Mouse (Mus musculus): Measurements from ENCODE around the gene Ccdc93. TPM values are rescaled to one million over a fixed set of nuclear protein-coding genes. Genes with fewer than 3 reads are reported as not detected.

Gene Ccdc93
- total RNA-seq, 1 experiment from 2014 or later: 43.4 TPM

Other genes starting within 250 kb of the Ccdc93 start
- gene Insig2, start 98.5 kb upstream of the Ccdc93 start, total RNA-seq (2017): 16.1 and 22.2 TPM in 2 replicates
- gene Htr5b, start 97.4 kb downstream of the Ccdc93 start, total RNA-seq (2017): not detected in 2 replicates
- gene Ddx18, start 136.9 kb downstream of the Ccdc93 start, total RNA-seq (2017): 31.9 and 45.5 TPM in 2 replicates